Mouse (Mus musculus): ENCODE results near the gene Rora. TPM values are rescaled to one million over a fixed set of nuclear protein-coding genes. Genes with fewer than 3 reads are reported as not detected.
A peak's percentile ranks its signal among the peaks of the same experiment; 100 is the strongest.

The Rora gene
- polyA plus RNA-seq, 1 experiment from 2014 or later: 6.4 TPM

- 48% methylated on average over 10 of the region's 10 CpGs for WGBS
- no peak for ATAC-seq (ENCODE audit: low FRiP score, low TSS enrichment)
- H3K27ac ChIP-seq (ENCODE audit: low read depth, low read length): no peak overlapping the region
These were observed 621.3 kb downstream of the Rora start for GRCm38 (mm10) chr9:69274766-69275485.

GRCm38 (mm10) chr9:69277256-69277655 is 623.7 kb downstream of the Rora start:
- no peak overlapping the region for H3K27ac ChIP-seq (ENCODE audit: low read depth, low read length)
- ATAC-seq (ENCODE audit: low FRiP score, low TSS enrichment): no peak
- H3K27me3 ChIP-seq (ENCODE audit: control insufficient read depth, insufficient read depth, low read length): no peaks in the 10 kb centered on the region
- no peak overlapping the region for H3K9ac ChIP-seq (ENCODE audit: low read depth, low read length)
- no peaks in the 10 kb centered on the region for H3K9me3 ChIP-seq (ENCODE audit: control insufficient read depth, low read length)
- H3K4me3 ChIP-seq (ENCODE audit: low read length): no peak overlapping the region
- H3K36me3 ChIP-seq (ENCODE audit: control insufficient read depth, insufficient read depth, low read length): no peaks in the 10 kb centered on the region
- 71% methylated on average over 10 of the region's 10 CpGs for WGBS
- H3K4me1 ChIP-seq (ENCODE audit: control insufficient read depth, insufficient read depth, low read length): no peaks in the 10 kb centered on the region
- H3K4me2 ChIP-seq (replicated peaks; ENCODE audit: low read depth, low read length): no peak overlapping the region

More at GRCm38 (mm10) chr9:69274766-69275485, 621.3 kb downstream of the Rora start:
- H3K4me1 ChIP-seq (ENCODE audit: control insufficient read depth, insufficient read depth, low read length): no peaks in the 10 kb centered on the region
- no peak overlapping the region for H3K4me3 ChIP-seq (ENCODE audit: low read length)
- no peaks in the 10 kb centered on the region for H3K36me3 ChIP-seq (ENCODE audit: control insufficient read depth, insufficient read depth, low read length)
- no peaks in the 10 kb centered on the region for H3K9me3 ChIP-seq (ENCODE audit: control insufficient read depth, low read length)
- H3K4me2 ChIP-seq (replicated peaks; ENCODE audit: low read depth, low read length): no peak overlapping the region
- no peak overlapping the region for H3K9ac ChIP-seq (ENCODE audit: low read depth, low read length)
- H3K27me3 ChIP-seq (ENCODE audit: control insufficient read depth, insufficient read depth, low read length): no peaks in the 10 kb centered on the region

- Histone ChIP-seq H3K9me3 (ENCODE audit: control insufficient read depth, low read length) (no peaks in the 10 kb centered on the region), H3K27me3 (ENCODE audit: control insufficient read depth, insufficient read depth, low read length) (no peaks in the 10 kb centered on the region), H3K4me1 (ENCODE audit: control insufficient read depth, insufficient read depth, low read length) (no peaks in the 10 kb centered on the region), H3K36me3 (ENCODE audit: control insufficient read depth, insufficient read depth, low read length) (no peaks in the 10 kb centered on the region), H3K4me3 (ENCODE audit: low read length) (no peak overlapping the region), H3K27ac (ENCODE audit: low read depth, low read length) (no peak overlapping the region), H3K4me2 (replicated peaks; ENCODE audit: low read depth, low read length) (no peak overlapping the region), H3K9ac (ENCODE audit: low read depth, low read length) (no peak overlapping the region)
- WGBS: 96% methylated on average over 3 of the region's 3 CpGs
- ATAC-seq (ENCODE audit: low FRiP score, low TSS enrichment): no peak
These were observed 631.4 kb downstream of the Rora start for GRCm38 (mm10) chr9:69285011-69285410.

GRCm38 (mm10) chr9:69288113-69288512 is 634.5 kb downstream of the Rora start:
- WGBS: 81% methylated on average over 1 of the region's 1 CpGs
- Histone ChIP-seq H3K4me1 (ENCODE audit: control insufficient read depth, insufficient read depth, low read length) (peaks cover 15% of the 10 kb centered on the region), H3K9ac (ENCODE audit: low read depth, low read length) (no peak overlapping the region), H3K4me3 (ENCODE audit: low read length) (no peak overlapping the region), H3K9me3 (ENCODE audit: control insufficient read depth, low read length) (no peaks in the 10 kb centered on the region), H3K4me2 (replicated peaks; ENCODE audit: low read depth, low read length) (no peak overlapping the region), H3K27ac (ENCODE audit: low read depth, low read length) (no peak overlapping the region), H3K36me3 (ENCODE audit: control insufficient read depth, insufficient read depth, low read length) (no peaks in the 10 kb centered on the region), H3K27me3 (ENCODE audit: control insufficient read depth, insufficient read depth, low read length) (peaks cover 8% of the 10 kb centered on the region; the same call in 1 of the 2 replicates)
- no peak for ATAC-seq (ENCODE audit: low FRiP score, low TSS enrichment)

- Histone ChIP-seq H3K9me3 (ENCODE audit: control insufficient read depth, low read length) (no peaks in the 10 kb centered on the region), H3K27ac (ENCODE audit: low read depth, low read length) (no peak overlapping the region), H3K27me3 (ENCODE audit: control insufficient read depth, insufficient read depth, low read length) (peaks cover 8% of the 10 kb centered on the region; the same call in 1 of the 2 replicates), H3K4me1 (ENCODE audit: control insufficient read depth, insufficient read depth, low read length) (peaks cover 15% of the 10 kb centered on the region), H3K4me2 (replicated peaks; ENCODE audit: low read depth, low read length) (peak overlapping the region; percentile 91; the same call in 1 of the 2 replicates), H3K36me3 (ENCODE audit: control insufficient read depth, insufficient read depth, low read length) (no peaks in the 10 kb centered on the region), H3K4me3 (ENCODE audit: low read length) (no peak overlapping the region), H3K9ac (ENCODE audit: low read depth, low read length) (no peak overlapping the region)
- ATAC-seq (ENCODE audit: low FRiP score, low TSS enrichment): no peak
- WGBS: 51% methylated on average over 5 of the region's 5 CpGs
These were observed 635.0 kb downstream of the Rora start for GRCm38 (mm10) chr9:69288586-69288985.

- H3K36me3 ChIP-seq (ENCODE audit: control insufficient read depth, insufficient read depth, low read length): no peaks in the 10 kb centered on the region
- peak overlapping the region; percentile 67 for H3K4me3 ChIP-seq (ENCODE audit: low read length)
- peaks cover 8% of the 10 kb centered on the region; the same call in 1 of the 2 replicates for H3K27me3 ChIP-seq (ENCODE audit: control insufficient read depth, insufficient read depth, low read length)
- H3K4me2 ChIP-seq (replicated peaks; ENCODE audit: low read depth, low read length): peak overlapping the region; percentile 91
- peak overlapping the region; percentile 68 for H3K9ac ChIP-seq (ENCODE audit: low read depth, low read length)
- H3K27ac ChIP-seq (ENCODE audit: low read depth, low read length): no peak overlapping the region
- peak; percentile 96 for ATAC-seq (ENCODE audit: low FRiP score, low TSS enrichment)
- peaks cover 15% of the 10 kb centered on the region for H3K4me1 ChIP-seq (ENCODE audit: control insufficient read depth, insufficient read depth, low read length)
- under 1% methylated on average over 59 of the region's 59 CpGs for WGBS
- no peaks in the 10 kb centered on the region for H3K9me3 ChIP-seq (ENCODE audit: control insufficient read depth, low read length)
These were observed 635.8 kb downstream of the Rora start for GRCm38 (mm10) chr9:69289056-69290017.

- Histone ChIP-seq H3K4me1 (ENCODE audit: control insufficient read depth, insufficient read depth, low read length) (peaks cover 15% of the 10 kb centered on the region), H3K9ac (ENCODE audit: low read depth, low read length) (peak overlapping the region; percentile 68), H3K27ac (ENCODE audit: low read depth, low read length) (no peak overlapping the region), H3K27me3 (ENCODE audit: control insufficient read depth, insufficient read depth, low read length) (peaks cover 8% of the 10 kb centered on the region; the same call in 1 of the 2 replicates), H3K4me2 (replicated peaks; ENCODE audit: low read depth, low read length) (peak overlapping the region; percentile 91), H3K36me3 (ENCODE audit: control insufficient read depth, insufficient read depth, low read length) (no peaks in the 10 kb centered on the region), H3K9me3 (ENCODE audit: control insufficient read depth, low read length) (no peaks in the 10 kb centered on the region), H3K4me3 (ENCODE audit: low read length) (peak overlapping the region; percentile 67)
- WGBS: 1% methylated on average over 66 of the region's 73 CpGs
- ATAC-seq (ENCODE audit: low FRiP score, low TSS enrichment): peak; percentile 78
These were observed 636.7 kb downstream of the Rora start for GRCm38 (mm10) chr9:69290018-69290880.

- H3K4me1 ChIP-seq (ENCODE audit: control insufficient read depth, insufficient read depth, low read length): peaks cover 15% of the 10 kb centered on the region
- H3K4me2 ChIP-seq (replicated peaks; ENCODE audit: low read depth, low read length): peak overlapping the region; percentile 91
- peak overlapping the region; percentile 68 for H3K9ac ChIP-seq (ENCODE audit: low read depth, low read length)
- no peaks in the 10 kb centered on the region for H3K9me3 ChIP-seq (ENCODE audit: control insufficient read depth, low read length)
- peaks cover 8% of the 10 kb centered on the region; the same call in 1 of the 2 replicates for H3K27me3 ChIP-seq (ENCODE audit: control insufficient read depth, insufficient read depth, low read length)
- H3K36me3 ChIP-seq (ENCODE audit: control insufficient read depth, insufficient read depth, low read length): no peaks in the 10 kb centered on the region
- H3K4me3 ChIP-seq (ENCODE audit: low read length): peak overlapping the region; percentile 67
- no peak for ATAC-seq (ENCODE audit: low FRiP score, low TSS enrichment)
- no peak overlapping the region for H3K27ac ChIP-seq (ENCODE audit: low read depth, low read length)
- under 1% methylated on average over 29 of the region's 29 CpGs for WGBS
These were observed 637.4 kb downstream of the Rora start for GRCm38 (mm10) chr9:69290881-69291450.

Measured in kidney, embryonic 14.5 days (tissue).